In the genomic region with DNA sequence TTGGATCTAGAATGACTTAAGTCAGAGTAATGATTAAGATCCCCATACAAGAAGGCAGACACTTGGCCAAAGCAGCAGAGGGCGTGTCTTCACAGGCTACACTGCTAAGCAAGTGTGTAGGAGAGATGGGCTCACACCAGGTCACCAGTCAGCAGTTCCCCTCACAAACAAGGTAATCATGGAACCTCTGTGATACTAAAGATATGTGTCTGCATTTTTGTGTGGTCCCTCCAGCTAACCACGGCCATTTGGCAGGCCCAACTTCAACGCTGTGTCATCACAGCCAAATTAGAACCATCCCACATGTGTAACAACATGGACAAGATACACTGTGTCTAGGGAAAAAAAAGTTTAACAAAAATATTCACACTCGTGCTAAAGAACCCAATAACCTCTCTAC, we compare ENCODE assay signal across 19 mouse cellular contexts.
"Had no signal": no experiment of that assay in that cellular context is flagged by ENCODE, and none has a peak within 500 bp of the region (broad histone marks: within the 10 kb centered on the region; RNA-seq: fewer than 3 reads in every experiment).

No protein-coding gene starts in this region.

- DNase-seq: lung, adult 2 months; lung, postnatal 14 days; lung, postnatal 36 days; retina, postnatal 1 day; right cerebral cortex, adult 18-20 months; right cerebral cortex, postnatal 25 days; right cerebral cortex, postnatal 4 days; spleen, adult 18-20 months; thymus, adult 18-20 months; thymus, postnatal 14 days; thymus, postnatal 36 days had no signal

- ATAC-seq: lung, postnatal 0 days; midbrain, embryonic 13.5 days; midbrain, embryonic 15.5 days had no signal

- H3K4me3 ChIP-seq: lung, embryonic 15.5 days; megakaryocyte, embryonic 14.5 days; midbrain, embryonic 13.5 days; midbrain, embryonic 15.5 days; neural tube, embryonic 12.5 days had no signal

- H3K9me3 ChIP-seq: lung, embryonic 15.5 days; midbrain, embryonic 13.5 days; midbrain, embryonic 15.5 days had no signal

- H3K4me1 ChIP-seq: lung, embryonic 15.5 days; midbrain, embryonic 13.5 days; midbrain, embryonic 15.5 days; neural tube, embryonic 12.5 days had no signal

- H3K9ac ChIP-seq: lung, embryonic 15.5 days; midbrain, embryonic 13.5 days; midbrain, embryonic 15.5 days; neural tube, embryonic 12.5 days had no signal

- H3K27ac ChIP-seq: lung, embryonic 15.5 days; macrophage; midbrain, embryonic 13.5 days; midbrain, embryonic 15.5 days; neural tube, embryonic 12.5 days had no signal

- H3K27me3 ChIP-seq: lung, embryonic 15.5 days; megakaryocyte, embryonic 14.5 days; midbrain, embryonic 13.5 days; midbrain, embryonic 15.5 days; neural tube, embryonic 12.5 days had no signal

- H3K36me3 ChIP-seq: lung, embryonic 15.5 days; midbrain, embryonic 13.5 days; midbrain, embryonic 15.5 days; neural tube, embryonic 12.5 days had no signal

- H3K4me2 ChIP-seq: lung, embryonic 15.5 days; midbrain, embryonic 11.5 days; midbrain, embryonic 13.5 days; midbrain, embryonic 15.5 days; neural tube, embryonic 12.5 days had no signal
